In the genomic region with DNA sequence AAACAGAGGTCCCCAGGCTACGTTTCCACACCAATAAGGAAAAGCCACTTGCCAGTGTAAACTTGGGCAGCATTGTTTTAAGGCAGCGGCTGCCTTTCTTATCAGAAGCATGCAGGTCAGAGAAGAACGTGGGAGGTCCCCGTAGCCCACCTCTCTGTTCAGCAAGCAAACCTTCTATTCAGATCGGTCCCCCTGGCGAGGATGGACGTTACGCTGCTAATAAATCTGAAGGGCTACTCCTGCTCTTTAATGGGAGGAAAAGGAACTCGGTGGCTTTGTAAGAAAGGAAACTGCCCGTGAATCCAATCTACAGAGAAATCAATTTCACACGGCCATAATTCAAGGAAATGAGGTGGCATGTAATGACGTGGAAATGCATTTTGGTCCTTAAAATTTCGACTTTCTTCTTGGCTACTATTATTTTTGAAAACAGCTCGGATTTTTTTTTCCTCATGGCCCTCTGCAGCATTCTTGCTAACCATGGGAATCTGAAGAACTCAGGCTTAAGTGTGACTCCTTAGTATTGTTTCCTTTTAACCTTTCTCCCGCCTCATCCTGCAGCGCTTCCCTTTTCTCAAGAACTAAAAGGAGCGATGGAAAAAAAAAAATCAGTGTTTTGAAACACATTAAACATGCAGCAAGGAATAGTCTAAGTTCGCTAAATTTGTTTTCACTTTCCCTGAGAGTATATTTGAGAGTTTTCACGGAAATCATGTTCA, we compare ENCODE assay signal across 9 mouse cellular contexts. TPM values are rescaled to one million over a fixed set of nuclear protein-coding genes. Genes with fewer than 3 reads are reported as not detected.
DNase-seq lines count a peak whose midpoint lies in the region; ATAC-seq and TF ChIP-seq lines count a peak whose summit lies in the region.
"Had no signal": no experiment of that assay in that cellular context is flagged by ENCODE, and none has a peak within 500 bp of the region (broad histone marks: within the 10 kb centered on the region; RNA-seq: fewer than 3 reads in every experiment).

No protein-coding gene starts in this region.

- H3K4me2 ChIP-seq in forebrain, postnatal 0 days (ENCODE audit: low read depth), result peak overlapping the region; percentile 29; the same call in 1 of the 2 replicates
- no peak overlapping the region for H3K4me2 ChIP-seq in forebrain, embryonic 11.5 days (ENCODE audit: low read depth, low read length, severe bottlenecking)
- H3K4me2 ChIP-seq in hindbrain, embryonic 16.5 days (ENCODE audit: low read length), result peak overlapping the region; percentile 43
- H3K4me2 ChIP-seq in midbrain, embryonic 11.5 days, result peak overlapping the region; percentile 7; the same call in 1 of the 2 replicates

- H3K4me3 ChIP-seq in forebrain, postnatal 0 days (ENCODE audit: low read depth, low read length), result peak overlapping the region; percentile 12; the same call in 1 of the 2 replicates
- H3K4me3 ChIP-seq in forebrain, embryonic 11.5 days (ENCODE audit: low read depth, low read length), result no peak overlapping the region
- H3K4me3 ChIP-seq in embryonic facial prominence, embryonic 10.5 days, result no peak overlapping the region
- peak overlapping the region; percentile 14 for H3K4me3 ChIP-seq in hindbrain, embryonic 16.5 days (ENCODE audit: low read length)
- H3K4me3 ChIP-seq in midbrain, embryonic 11.5 days (ENCODE audit: low read depth, low read length), result no peak overlapping the region

- H3K27ac ChIP-seq in forebrain, postnatal 0 days (ENCODE audit: low read depth, low read length), result no peak overlapping the region
- no peak overlapping the region for H3K27ac ChIP-seq in forebrain, embryonic 11.5 days (ENCODE audit: low read depth, low read length)
- 0 out of 2 replicates have a peak overlapping the region, but pooled peaks have one; percentile 1 for H3K27ac ChIP-seq in embryonic facial prominence, embryonic 10.5 days (replicated peaks)
- H3K27ac ChIP-seq in hindbrain, embryonic 16.5 days (ENCODE audit: low read depth, low read length), result no peak overlapping the region
- no peak overlapping the region for H3K27ac ChIP-seq in midbrain, embryonic 11.5 days (ENCODE audit: low read depth, low read length)

- WGBS in forebrain, postnatal 0 days, result 36% methylated on average over 19 of the region's 19 CpGs
- WGBS in forebrain, embryonic 11.5 days, result 46% methylated on average over 19 of the region's 19 CpGs
- 58% methylated on average over 19 of the region's 19 CpGs for whole genome bisulfite sequencing in embryonic facial prominence, embryonic 10.5 days
- 38% methylated on average over 19 of the region's 19 CpGs for WGBS in hindbrain, embryonic 16.5 days
- WGBS in midbrain, embryonic 11.5 days, result 47% methylated on average over 19 of the region's 19 CpGs

- no peak for TF ChIP-seq CTCF in forebrain, postnatal 0 days (IDR thresholded peaks at IDR 0.05; ENCODE audit: low read depth)

- H3K36me3 ChIP-seq in forebrain, postnatal 0 days (ENCODE audit: insufficient read depth), result no peaks in the 10 kb centered on the region
- no peaks in the 10 kb centered on the region for H3K36me3 ChIP-seq in forebrain, embryonic 11.5 days (ENCODE audit: control insufficient read depth, insufficient read depth, low read length)
- no peaks in the 10 kb centered on the region for H3K36me3 ChIP-seq in embryonic facial prominence, embryonic 10.5 days (replicated peaks)
- no peaks in the 10 kb centered on the region for H3K36me3 ChIP-seq in hindbrain, embryonic 16.5 days (ENCODE audit: control insufficient read depth, insufficient read depth, low read length)
- H3K36me3 ChIP-seq in midbrain, embryonic 11.5 days (ENCODE audit: control insufficient read depth, insufficient read depth, low read length), result no peaks in the 10 kb centered on the region

- H3K27me3 ChIP-seq in forebrain, postnatal 0 days (ENCODE audit: insufficient read depth, low read length), result peaks cover under 1% of the 10 kb centered on the region; the same call in 1 of the 2 replicates
- no peaks in the 10 kb centered on the region for H3K27me3 ChIP-seq in forebrain, embryonic 11.5 days (ENCODE audit: control insufficient read depth, insufficient read depth, low read length)
- 0 out of 2 replicates have a peak, but pooled peaks cover 4% of the 10 kb centered on the region for H3K27me3 ChIP-seq in embryonic facial prominence, embryonic 10.5 days (replicated peaks; ENCODE audit: low read depth, poor library complexity, severe bottlenecking)
- H3K27me3 ChIP-seq in hindbrain, embryonic 16.5 days (replicated peaks; ENCODE audit: control insufficient read depth, insufficient read depth, low read length), result no peaks in the 10 kb centered on the region
- H3K27me3 ChIP-seq in midbrain, embryonic 11.5 days (ENCODE audit: control insufficient read depth, insufficient read depth, low read length), result no peaks in the 10 kb centered on the region

- no peaks in the 10 kb centered on the region for H3K9me3 ChIP-seq in forebrain, postnatal 0 days (ENCODE audit: low read length)
- H3K9me3 ChIP-seq in forebrain, embryonic 11.5 days (ENCODE audit: control insufficient read depth, low read length), result no peaks in the 10 kb centered on the region
- no peaks in the 10 kb centered on the region for H3K9me3 ChIP-seq in embryonic facial prominence, embryonic 10.5 days
- no peaks in the 10 kb centered on the region for H3K9me3 ChIP-seq in hindbrain, embryonic 16.5 days (ENCODE audit: control insufficient read depth, low read length)
- no peaks in the 10 kb centered on the region for H3K9me3 ChIP-seq in midbrain, embryonic 11.5 days (ENCODE audit: control insufficient read depth, low read length)

- H3K4me1 ChIP-seq in forebrain, postnatal 0 days (ENCODE audit: insufficient read depth), result no peaks in the 10 kb centered on the region
- no peaks in the 10 kb centered on the region for H3K4me1 ChIP-seq in forebrain, embryonic 11.5 days (replicated peaks; ENCODE audit: control insufficient read depth, insufficient read depth, low read length)
- 0 out of 2 replicates have a peak, but pooled peaks cover 4% of the 10 kb centered on the region for H3K4me1 ChIP-seq in embryonic facial prominence, embryonic 10.5 days
- H3K4me1 ChIP-seq in hindbrain, embryonic 16.5 days (ENCODE audit: control insufficient read depth, insufficient read depth, low read depth, low read length), result no peaks in the 10 kb centered on the region
- H3K4me1 ChIP-seq in midbrain, embryonic 11.5 days (ENCODE audit: control insufficient read depth, insufficient read depth, low read length), result no peaks in the 10 kb centered on the region

- ATAC-seq in forebrain, postnatal 0 days, result no peak
- ATAC-seq in forebrain, embryonic 11.5 days (replicated peaks; ENCODE audit: low FRiP score), result no peak
- no peak for ATAC-seq in hindbrain, embryonic 16.5 days
- no peak for ATAC-seq in midbrain, embryonic 11.5 days (ENCODE audit: low FRiP score)

- DNase-seq in forebrain, postnatal 0 days, result no peak
- DNase-seq in forebrain, embryonic 11.5 days (ENCODE audit: low spot score), result no peak
- DNase-seq in embryonic facial prominence, embryonic 10.5 days (ENCODE audit: low spot score), result peak; percentile 16
- peak; percentile 84 for DNase-seq in midbrain, embryonic 11.5 days (ENCODE audit: low spot score, missing footprints)
- no peak for DNase-seq in cerebellum, postnatal 14 days
- DNase-seq in adrenal gland, postnatal 36 days, result no peak
- DNase-seq in spleen, postnatal 36 days (ENCODE audit: low spot score in 2 of 2), result no peak
- DNase-seq: adrenal gland, postnatal 14 days had no signal

- H3K9ac ChIP-seq in forebrain, postnatal 0 days, result no peak overlapping the region
- H3K9ac ChIP-seq in forebrain, embryonic 11.5 days (ENCODE audit: low read length), result no peak overlapping the region
- H3K9ac ChIP-seq in hindbrain, embryonic 16.5 days (ENCODE audit: low read depth, low read length), result peak overlapping the region; percentile 20
- no peak overlapping the region for H3K9ac ChIP-seq in midbrain, embryonic 11.5 days (ENCODE audit: low read length)

RNA-seq across cellular contexts. Expression of a gene that starts 42.7 kb away (rescaled TPM):
- 1.8 and 2.2 TPM in 2 replicates for total RNA-seq in forebrain, postnatal 0 days (2014; rRNA removed)
- 8.4 and 10.2 TPM in 2 replicates for polyA plus RNA-seq in forebrain, postnatal 0 days (2015; fragmentation: Nextera tagmentation; extraction: Ambion mirVana)
- polyA plus RNA-seq in forebrain, embryonic 11.5 days (2014; fragmentation: Nextera tagmentation; extraction: Ambion mirVana), result 4.2 and 8.2 TPM in 2 replicates
- 4.8 and 7.1 TPM in 2 replicates for polyA plus RNA-seq in embryonic facial prominence, embryonic 10.5 days (2016; fragmentation: Nextera tagmentation; extraction: Ambion mirVana)
- 6.0 and 6.2 TPM in 2 replicates for polyA plus RNA-seq in hindbrain, embryonic 16.5 days (2015; fragmentation: Nextera tagmentation; extraction: Ambion mirVana)
- 4.5 and 5.9 TPM in 2 replicates for polyA plus RNA-seq in midbrain, embryonic 11.5 days (2014; fragmentation: Nextera tagmentation; extraction: Ambion mirVana)
- total RNA-seq in adrenal gland, postnatal 36 days (2021), result under 1 TPM in 1 of 2 experiments, not detected in 1; 0.69 TPM
- total RNA-seq: adrenal gland, postnatal 14 days had no signal

RNA-seq across cellular contexts. Expression of a gene that starts 43.1 kb away (rescaled TPM):
- total RNA-seq in forebrain, postnatal 0 days (2014; rRNA removed), result 39.4 and 48.5 TPM in 2 replicates
- 29.9 and 39.3 TPM in 2 replicates for polyA plus RNA-seq in forebrain, postnatal 0 days (2015; fragmentation: Nextera tagmentation; extraction: Ambion mirVana)
- 84.3 and 85.8 TPM in 2 replicates for polyA plus RNA-seq in forebrain, embryonic 11.5 days (2014; fragmentation: Nextera tagmentation; extraction: Ambion mirVana)
- polyA plus RNA-seq in embryonic facial prominence, embryonic 10.5 days (2016; fragmentation: Nextera tagmentation; extraction: Ambion mirVana), result 87.2 and 88.3 TPM in 2 replicates
- 48.5 and 49.4 TPM in 2 replicates for polyA plus RNA-seq in hindbrain, embryonic 16.5 days (2015; fragmentation: Nextera tagmentation; extraction: Ambion mirVana)
- polyA plus RNA-seq in midbrain, embryonic 11.5 days (2014; fragmentation: Nextera tagmentation; extraction: Ambion mirVana), result 81.7 and 92.9 TPM in 2 replicates
- total RNA-seq in adrenal gland, postnatal 36 days (2021), result 10 to 100 TPM; 42.4 to 63.3 TPM

Comparison
In these comparisons a context has a peak if more than half of its experiments do, and no peak if none do; other contexts are left out.
1. H3K4me3 ChIP-seq: peak in forebrain, postnatal 0 days (single experiment) and hindbrain, embryonic 16.5 days (single experiment); none in forebrain, embryonic 11.5 days (single experiment), embryonic facial prominence, embryonic 10.5 days (single experiment) and midbrain, embryonic 11.5 days (single experiment).
2. DNase-seq: peak in embryonic facial prominence, embryonic 10.5 days (single experiment) and midbrain, embryonic 11.5 days (single experiment); none in forebrain, postnatal 0 days (single experiment), forebrain, embryonic 11.5 days (single experiment), cerebellum, postnatal 14 days (0 of 2), adrenal gland, postnatal 36 days (0 of 2) and spleen, postnatal 36 days (0 of 2).